Mouse (Mus musculus) heart, postnatal 0 days (tissue): Measurements from ENCODE around the gene Asphd1.

ENCODE experiments used
- CTCF ChIP-seq: IDR thresholded peaks from 2 replicates; pipeline ENCODE4 v1.5.1; 2016; ENCODE audit warnings: antibody characterized with exemption, control low read depth, low read depth
- EP300 ChIP-seq: IDR thresholded peaks from 2 replicates; pipeline ENCODE4 v1.6.1; 2016; ENCODE audit warnings: antibody characterized with exemption, low read depth

DNA sequence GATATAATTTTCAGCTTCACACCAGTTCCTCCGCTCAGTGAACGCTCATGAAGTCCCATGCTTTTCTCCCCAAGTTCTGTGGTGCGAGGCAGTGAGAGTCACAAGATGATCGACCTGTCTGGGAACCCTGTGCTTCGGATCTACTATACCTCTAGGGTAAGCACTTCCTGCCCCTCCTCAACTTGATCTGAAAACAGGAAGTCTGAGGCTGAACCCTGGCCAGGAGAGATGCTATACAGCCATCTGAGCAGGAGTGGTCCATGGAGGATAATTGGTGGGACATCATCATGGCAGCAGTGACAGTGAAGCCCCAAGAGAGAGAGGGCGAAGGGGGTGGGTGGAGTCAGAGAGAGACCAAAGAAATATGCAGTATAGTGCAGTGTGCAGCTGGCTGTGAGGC is 29.5 kb upstream of the Asphd1 start:
- TF ChIP-seq CTCF, result no peak
- no peak for TF ChIP-seq EP300
